Mouse (Mus musculus): ENCODE data around the gene Diaph2.

The Diaph2 gene

GRCm38 (mm10) chrX:129749571-129750061, at the start of gene Diaph2:
TSS of gene Diaph2 (plus strand) at chrX:129749742.
- DNase-seq (ENCODE audit: inconsistent age in 2 of 2, low spot score in 1 of 2): peak; percentile 89 to 93

- no peak for DNase-seq (ENCODE audit: inconsistent age in 2 of 2, low spot score in 1 of 2)
Observed at GRCm38 (mm10) chrX:129701634-129702312, 47.8 kb upstream of the Diaph2 start.

GRCm38 (mm10) chrX:129709656-129710055, 39.9 kb upstream of the Diaph2 start:
- DNase-seq (ENCODE audit: inconsistent age in 2 of 2, low spot score in 1 of 2): peak; percentile 21 to 60

GRCm38 (mm10) chrX:129728717-129729220, 20.8 kb upstream of the Diaph2 start:
- no peak for DNase-seq (ENCODE audit: inconsistent age in 2 of 2, low spot score in 1 of 2)

GRCm38 (mm10) chrX:129736562-129736961, 13.0 kb upstream of the Diaph2 start:
- DNase-seq (ENCODE audit: inconsistent age in 2 of 2, low spot score in 1 of 2): peak; percentile 61 to 73

- no peak for DNase-seq (ENCODE audit: inconsistent age in 2 of 2, low spot score in 1 of 2)
Observed at GRCm38 (mm10) chrX:129739226-129739625, 10.3 kb upstream of the Diaph2 start.

- no peak for DNase-seq (ENCODE audit: inconsistent age in 2 of 2, low spot score in 1 of 2)
Observed at GRCm38 (mm10) chrX:129742981-129743380, 6.6 kb upstream of the Diaph2 start.

GRCm38 (mm10) chrX:129745976-129746375, 3.6 kb upstream of the Diaph2 start:
- DNase-seq (ENCODE audit: inconsistent age in 2 of 2, low spot score in 1 of 2): no peak

- no peak for DNase-seq (ENCODE audit: inconsistent age in 2 of 2, low spot score in 1 of 2)
Observed at GRCm38 (mm10) chrX:129749102-129749501, 440 bp upstream of the Diaph2 start.

- no peak for DNase-seq (ENCODE audit: inconsistent age in 2 of 2, low spot score in 1 of 2)
Observed at GRCm38 (mm10) chrX:129750094-129750569, 590 bp downstream of the Diaph2 start.

GRCm38 (mm10) chrX:129750606-129751005, 1.1 kb downstream of the Diaph2 start:
- DNase-seq (ENCODE audit: inconsistent age in 2 of 2, low spot score in 1 of 2): peak in 1 of 2 experiments; percentile 58

GRCm38 (mm10) chrX:129756606-129757005, 7.1 kb downstream of the Diaph2 start:
- DNase-seq (ENCODE audit: inconsistent age in 2 of 2, low spot score in 1 of 2): no peak

- no peak for DNase-seq (ENCODE audit: inconsistent age in 2 of 2, low spot score in 1 of 2)
Observed at GRCm38 (mm10) chrX:129762649-129763048, 13.1 kb downstream of the Diaph2 start.

- no peak for DNase-seq (ENCODE audit: inconsistent age in 2 of 2, low spot score in 1 of 2)
Observed at GRCm38 (mm10) chrX:129765378-129765777, 15.8 kb downstream of the Diaph2 start.

- DNase-seq (ENCODE audit: inconsistent age in 2 of 2, low spot score in 1 of 2): no peak
Observed at GRCm38 (mm10) chrX:129766811-129767210, 17.3 kb downstream of the Diaph2 start.

GRCm38 (mm10) chrX:129770625-129771024, 21.1 kb downstream of the Diaph2 start:
- DNase-seq (ENCODE audit: inconsistent age in 2 of 2, low spot score in 1 of 2): no peak

GRCm38 (mm10) chrX:129773556-129774255, 24.2 kb downstream of the Diaph2 start:
- no peak for DNase-seq (ENCODE audit: inconsistent age in 2 of 2, low spot score in 1 of 2)

- DNase-seq (ENCODE audit: inconsistent age in 2 of 2, low spot score in 1 of 2): no peak
Observed at GRCm38 (mm10) chrX:129774478-129774877, 24.9 kb downstream of the Diaph2 start.

- DNase-seq (ENCODE audit: inconsistent age in 2 of 2, low spot score in 1 of 2): no peak
Observed at GRCm38 (mm10) chrX:129776761-129777160, 27.2 kb downstream of the Diaph2 start.

GRCm38 (mm10) chrX:129777404-129777962, 27.9 kb downstream of the Diaph2 start:
- DNase-seq (ENCODE audit: inconsistent age in 2 of 2, low spot score in 1 of 2): no peak

GRCm38 (mm10) chrX:129781844-129782243, 32.3 kb downstream of the Diaph2 start:
- DNase-seq (ENCODE audit: inconsistent age in 2 of 2, low spot score in 1 of 2): no peak

GRCm38 (mm10) chrX:129784062-129784461, 34.5 kb downstream of the Diaph2 start:
- DNase-seq (ENCODE audit: inconsistent age in 2 of 2, low spot score in 1 of 2): no peak
